Mouse (Mus musculus) adipose tissue, adult 10 weeks (tissue): Measurements from ENCODE around the gene Klrg1. TPM values are rescaled to one million over a fixed set of nuclear protein-coding genes. Genes with fewer than 3 reads are reported as not detected.

Source experiments
- polyA plus RNA-seq: library from polyadenylated mRNA; stranded (reverse); fragments of 350-450 nt; fragmentation: Illumina TruSeq; extraction: RNeasy Lipid Tissue Mini Kit (QIAGEN cat#74804); gene quantifications from one replicate; pipeline ENCODE4 v1.2.3, GENCODE M21; 2014; ENCODE audit warnings: low read depth, low replicate concordance

Klrg1 gene
- 0.43 TPM for polyA plus RNA-seq

DNA sequence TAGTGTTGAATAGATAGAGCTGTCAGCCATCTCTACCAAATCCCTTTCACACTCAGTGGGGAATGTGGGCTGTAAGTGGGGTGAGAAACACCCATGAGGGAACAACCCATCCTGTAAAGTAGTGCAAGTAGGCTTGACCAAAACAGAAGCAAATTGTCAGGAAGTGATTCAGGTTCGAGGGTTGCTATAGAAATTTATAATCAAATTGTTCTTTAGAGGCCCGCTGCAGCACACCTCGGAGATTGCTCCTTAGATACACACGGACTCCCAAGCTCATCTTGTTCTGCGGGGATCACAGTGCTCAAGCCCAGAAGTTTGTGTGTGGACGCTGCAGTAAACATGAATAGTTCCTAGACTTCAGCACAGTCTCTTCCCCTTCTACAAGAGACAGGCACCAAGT, at the start of gene Klrg1:
Klrg1 (minus strand) TSS at position 101 of the 400 bp plus-strand sequence.

DNA sequence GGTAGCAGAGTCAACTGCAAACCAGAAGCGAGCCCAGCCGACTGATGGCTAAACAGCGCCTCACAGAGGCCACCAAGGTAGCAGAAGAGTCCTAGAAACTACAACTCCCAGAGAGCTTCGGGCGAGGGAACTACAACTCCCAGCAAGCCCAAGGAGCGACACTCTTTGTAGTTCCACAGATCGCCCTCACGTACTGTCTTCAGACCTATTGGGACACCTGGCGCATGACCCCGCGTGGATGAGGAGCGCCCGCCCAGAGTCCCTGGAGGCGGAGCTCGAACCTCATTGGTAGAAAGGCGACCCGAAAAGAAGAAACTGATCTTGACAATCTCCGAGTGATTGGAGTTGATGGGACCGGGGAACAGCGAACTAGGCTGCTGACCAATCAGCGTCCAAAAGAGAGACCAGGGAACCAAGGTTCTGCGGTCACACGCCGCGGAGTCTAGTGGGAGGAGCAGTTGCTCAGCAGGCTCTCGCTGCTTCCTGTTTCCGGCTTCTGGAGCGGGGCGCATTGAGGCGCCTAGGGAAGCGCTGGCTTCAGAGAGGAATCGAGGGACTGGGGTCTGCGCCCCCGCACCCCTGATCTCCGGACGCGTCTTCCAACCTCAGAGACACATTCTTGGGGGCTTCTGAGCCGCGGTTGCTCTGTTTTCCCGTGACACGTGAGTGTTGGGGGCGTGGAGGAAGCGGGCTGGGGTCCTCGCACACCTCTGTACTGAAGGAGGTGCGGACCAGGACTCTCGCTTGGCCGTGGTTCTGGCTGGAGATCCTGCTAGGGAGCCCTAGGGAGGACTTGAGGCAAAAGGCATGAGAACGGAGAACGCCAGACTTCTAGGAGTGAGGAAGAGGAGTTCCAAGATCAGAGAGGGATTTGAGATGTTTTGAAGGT, 26.1 kb upstream of the Klrg1 start, which contains the start of gene M6pr:
M6pr (plus strand) TSS at position 216 of the 889 bp plus-strand sequence.

Other genes with a start within 250 kb of the Klrg1 start
- 134 TPM for gene M6pr, start 25.8 kb upstream of the Klrg1 start, polyA plus RNA-seq
- gene Phc1, start 57.7 kb upstream of the Klrg1 start, polyA plus RNA-seq: 18.4 TPM
- gene Rimklb, start 215.9 kb upstream of the Klrg1 start, polyA plus RNA-seq: 15.4 TPM
- 62.5 TPM for gene Mfap5, start 223.0 kb upstream of the Klrg1 start, polyA plus RNA-seq